Mouse (Mus musculus): ENCODE measurements at regions not wholly inside any gene's neighbourhood (a gene's known extent, or its start where the extent isn't known, plus 50 kb on each side); places are given as distances from the start of the nearest gene placed in this dataset.

GRCm38 (mm10) chr8:34753046-34753445 lies 641.5 kb upstream of the Gm10131 start:
- TF ChIP-seq CTCF (IDR thresholded peaks at IDR 0.05; ENCODE audit: borderline replicate concordance, extremely low read depth, insufficient read depth, insufficient read length) = no peak
- TF ChIP-seq POLR2A (IDR thresholded peaks at IDR 0.05; ENCODE audit: borderline replicate concordance, extremely low read depth, insufficient read depth, insufficient read length, poor library complexity, severe bottlenecking) = no peak

Data from brain, embryonic 14.5 days (tissue).